Mouse (Mus musculus) macrophage (primary cell): Measurements from ENCODE around the gene Naa16. TPM values are rescaled to one million over a fixed set of nuclear protein-coding genes. Genes with fewer than 3 reads are reported as not detected.

ENCODE experiments used
- H3K27ac ChIP-seq: fragments of 350-480 bp; formaldehyde crosslinking; 2 replicates; pipeline ENCODE4 v1.9.0; 2021
- H3K36me3 ChIP-seq: fragments of 350-480 bp; formaldehyde crosslinking; 2 replicates; pipeline ENCODE4 v1.9.0; 2021; ENCODE audit errors: inconsistent target
- H3K4me3 ChIP-seq: fragments of 350-480 bp; formaldehyde crosslinking; 2 replicates; pipeline ENCODE4 v1.9.0; 2021; ENCODE audit errors: inconsistent target
- H3K79me2 ChIP-seq: fragments of 350-480 bp; formaldehyde crosslinking; 2 replicates; pipeline ENCODE4 v1.9.0; 2021; ENCODE audit errors: inconsistent target
- WGBS: methylation state at CpG from one replicate; pipeline ENCODE4 v1.1.7; 2026; ENCODE audit warnings: inconsistent platforms; ENCODE audit not compliant: missing documents; 5-methylcytosine and 5-hydroxymethylcytosine counted together
- polyA plus RNA-seq: library from polyadenylated mRNA; stranded (reverse); fragments of 250-400 nt; gene quantifications from 3 replicates; pipeline ENCODE4 v1.2.4, GENCODE M21; 2018; ENCODE audit warnings: inconsistent platforms

Gene Naa16
- polyA plus RNA-seq, 1 experiment from 2014 or later = 10.7 TPM

DNA sequence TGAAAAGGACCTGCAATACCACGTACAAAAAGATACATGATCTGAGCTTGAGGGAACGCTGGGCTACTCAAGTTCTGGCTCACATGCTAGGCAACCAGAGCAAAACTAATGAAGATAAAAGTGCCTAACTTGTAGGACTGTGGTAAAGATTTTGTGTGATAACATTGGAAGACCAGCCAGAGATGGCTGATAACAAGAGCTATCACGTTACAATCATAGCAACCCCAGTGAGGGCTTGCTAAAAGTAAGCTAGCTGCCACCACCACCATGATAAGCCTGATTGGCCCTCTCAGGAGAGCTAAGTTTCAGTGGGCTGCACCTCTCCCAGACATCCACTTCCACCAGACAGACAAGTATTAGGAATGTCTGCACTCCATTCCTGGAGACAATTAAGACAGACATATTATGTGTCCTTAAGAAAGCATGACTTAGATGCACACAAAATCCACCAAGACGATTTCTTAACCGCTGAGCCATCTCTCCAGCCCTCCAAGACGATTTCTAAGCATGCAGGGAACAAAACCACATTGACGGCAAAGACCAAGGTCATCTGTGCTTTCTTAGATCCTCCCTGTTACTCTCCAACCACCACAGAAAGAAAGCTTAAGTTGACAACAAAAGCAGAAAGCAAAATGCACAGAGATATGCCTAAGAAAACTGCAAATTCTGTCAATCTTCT is 92.1 kb downstream of the Naa16 start:
- H3K27ac ChIP-seq = no peak overlapping the region
- H3K79me2 ChIP-seq = no peaks in the 10 kb centered on the region
- H3K4me3 ChIP-seq = no peak overlapping the region
- 81% methylated on average over 7 of the region's 7 CpGs for WGBS
- no peaks in the 10 kb centered on the region for H3K36me3 ChIP-seq

DNA sequence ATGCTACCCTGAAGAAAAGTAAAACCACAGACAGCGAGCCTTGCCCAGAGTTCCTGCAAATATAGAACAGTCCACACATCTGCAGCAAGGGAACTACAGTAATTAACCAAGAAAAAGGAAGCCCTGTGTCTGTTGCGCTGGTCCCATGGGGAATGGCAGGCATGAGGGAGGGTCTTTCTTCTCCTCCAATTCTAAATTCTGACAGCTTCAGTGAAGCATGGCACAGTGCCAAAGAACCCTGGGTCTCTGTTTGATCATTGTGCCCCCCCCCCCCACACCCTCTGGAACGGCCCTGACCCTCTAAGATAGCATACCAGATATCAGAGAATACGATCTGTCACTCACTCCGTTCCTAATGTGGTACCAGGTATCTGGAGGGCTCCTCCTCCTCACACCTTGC is 93.7 kb downstream of the Naa16 start:
- 52% methylated on average over 5 of the region's 5 CpGs for WGBS
- no peaks in the 10 kb centered on the region for H3K79me2 ChIP-seq
- H3K27ac ChIP-seq = no peak overlapping the region
- H3K4me3 ChIP-seq = no peak overlapping the region
- no peaks in the 10 kb centered on the region for H3K36me3 ChIP-seq

DNA sequence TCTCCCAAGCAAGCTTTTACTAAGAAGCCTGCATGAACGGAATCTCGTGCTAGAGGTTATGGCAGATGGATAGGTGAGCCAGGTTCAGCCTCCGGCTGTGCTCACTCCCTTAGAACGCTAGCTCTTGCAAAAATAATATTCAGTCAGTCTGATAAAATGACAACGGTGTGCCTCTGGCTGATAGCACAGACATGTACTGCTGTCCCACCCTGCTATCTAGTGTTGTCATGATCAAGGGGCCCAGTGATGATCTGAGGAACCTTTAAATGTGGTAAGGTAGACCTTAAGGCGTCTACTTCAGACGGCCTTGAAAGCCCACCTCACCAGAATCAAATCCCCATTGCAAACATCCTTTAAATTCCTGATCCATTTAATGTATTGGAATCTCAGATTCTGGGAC is 94.4 kb downstream of the Naa16 start:
- Histone ChIP-seq H3K79me2 (no peaks in the 10 kb centered on the region), H3K4me3 (no peak overlapping the region), H3K27ac (no peak overlapping the region), H3K36me3 (no peaks in the 10 kb centered on the region)
- 88% methylated on average over 7 of the region's 7 CpGs for WGBS

DNA sequence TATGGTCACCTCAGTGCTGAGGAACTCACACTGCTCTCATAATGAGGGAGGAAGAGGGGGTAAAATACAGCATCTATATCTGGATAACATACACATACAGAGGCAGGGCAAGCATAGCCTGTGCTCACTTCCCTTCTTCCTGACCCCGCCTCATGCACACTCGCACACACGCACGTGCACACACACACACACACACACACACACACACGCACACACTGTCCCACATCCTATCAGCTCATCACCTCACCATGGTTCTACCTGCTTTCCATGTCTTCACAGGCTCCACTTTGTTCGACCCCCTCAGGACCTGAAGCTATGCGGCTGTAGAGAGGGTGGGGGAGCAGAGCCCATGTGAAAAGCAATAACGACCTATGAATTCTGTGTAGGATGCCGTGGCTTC is 95.0 kb downstream of the Naa16 start:
- Histone ChIP-seq H3K79me2 (no peaks in the 10 kb centered on the region), H3K4me3 (no peak overlapping the region), H3K27ac (no peak overlapping the region), H3K36me3 (no peaks in the 10 kb centered on the region)
- 90% methylated on average over 8 of the region's 9 CpGs for WGBS

DNA sequence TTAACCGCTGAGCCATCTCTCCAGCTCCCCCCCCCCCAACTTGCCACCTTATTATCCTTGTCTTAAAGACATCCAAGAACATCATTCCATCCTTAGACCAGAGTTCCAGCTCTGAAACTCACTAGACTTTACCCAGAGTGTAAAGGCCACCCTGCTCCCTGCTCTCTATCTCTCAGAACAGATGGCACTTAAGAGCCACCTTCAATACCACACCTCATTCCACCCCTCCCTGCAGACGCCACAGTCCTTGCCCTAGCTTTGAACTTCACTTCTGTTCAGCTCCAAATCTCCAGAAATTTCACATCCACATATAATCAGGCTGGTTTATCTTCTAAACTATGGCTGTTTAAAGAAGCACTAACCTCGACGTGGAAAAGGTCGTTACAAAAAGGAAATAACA is 95.6 kb downstream of the Naa16 start:
- no peaks in the 10 kb centered on the region for H3K36me3 ChIP-seq
- no peaks in the 10 kb centered on the region for H3K79me2 ChIP-seq
- no peak overlapping the region for H3K4me3 ChIP-seq
- H3K27ac ChIP-seq = no peak overlapping the region
- WGBS = 68% methylated on average over 5 of the region's 5 CpGs

DNA sequence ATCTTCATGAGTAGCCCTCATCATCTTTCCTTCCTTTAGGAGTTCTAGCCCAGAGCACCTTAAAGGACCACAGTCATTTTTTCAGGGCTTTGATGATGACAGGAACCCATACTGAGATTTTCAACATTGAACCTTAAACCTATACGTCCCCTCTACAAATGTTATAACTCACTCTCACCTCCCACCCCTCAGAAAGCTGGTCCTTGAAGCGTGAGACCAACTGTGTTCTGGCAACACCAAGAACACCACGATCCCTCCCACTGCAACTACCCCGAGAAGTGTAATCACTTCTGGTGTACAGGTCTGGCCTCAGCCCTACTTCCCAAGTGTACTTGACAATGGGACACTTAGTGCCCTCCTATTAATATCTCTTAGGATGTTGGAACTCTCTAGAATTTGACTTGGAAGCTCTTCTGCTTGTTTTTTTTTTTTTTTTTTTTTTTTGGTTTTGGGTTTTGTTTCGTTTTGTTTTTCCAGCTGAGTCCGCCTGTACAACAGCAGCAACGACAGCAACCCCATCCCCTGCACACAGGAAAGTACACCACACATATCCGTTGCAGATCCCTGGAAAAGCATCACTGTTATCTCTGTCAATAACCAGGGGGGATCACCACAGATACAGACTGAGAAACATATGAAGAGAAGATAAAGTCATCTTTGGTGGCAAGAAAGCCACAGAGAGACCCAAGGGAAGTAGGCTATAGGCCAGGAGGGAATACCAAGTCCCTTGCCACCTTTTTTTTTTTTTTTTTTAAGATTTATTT is 96.3 kb downstream of the Naa16 start:
- no peak overlapping the region for H3K4me3 ChIP-seq

DNA sequence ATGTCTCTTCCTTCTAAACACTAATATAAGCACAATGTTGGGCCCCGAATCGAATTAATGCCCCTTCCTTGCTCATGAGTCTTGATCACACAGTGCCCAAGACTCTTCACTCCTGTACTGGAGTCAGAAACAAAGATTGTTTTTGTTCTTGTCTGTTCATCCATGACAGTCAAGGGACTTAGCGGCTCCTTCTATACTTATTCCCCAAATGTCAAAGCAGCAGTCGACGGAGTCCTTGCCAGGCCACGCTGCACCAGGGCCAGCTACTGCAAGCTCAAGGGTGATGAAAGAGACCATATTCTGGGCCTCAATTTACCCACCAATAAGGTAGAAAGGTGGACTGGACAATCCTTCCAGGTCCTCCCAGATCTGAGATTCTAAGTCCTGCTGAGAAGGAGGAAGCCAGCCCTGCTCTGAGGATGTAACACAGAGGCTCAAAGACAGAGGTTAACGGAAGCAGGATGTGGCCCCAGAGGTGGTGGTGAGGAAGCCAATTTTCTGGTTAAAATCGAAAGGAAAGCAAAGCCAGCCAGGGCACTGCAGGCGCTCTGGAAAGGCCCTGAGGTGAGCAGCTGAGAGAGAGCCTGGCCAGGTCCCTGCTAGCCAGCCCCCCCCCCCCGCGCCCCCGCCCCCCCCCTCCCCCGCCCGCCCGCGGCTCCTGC is 97.3 kb downstream of the Naa16 start:
- no peak overlapping the region for H3K4me3 ChIP-seq

More for the DNA sequence above, 96.3 kb downstream of the Naa16 start:
- no peaks in the 10 kb centered on the region for H3K79me2 ChIP-seq
- WGBS = 84% methylated on average over 5 of the region's 8 CpGs
- no peaks in the 10 kb centered on the region for H3K36me3 ChIP-seq
- no peak overlapping the region for H3K27ac ChIP-seq

DNA sequence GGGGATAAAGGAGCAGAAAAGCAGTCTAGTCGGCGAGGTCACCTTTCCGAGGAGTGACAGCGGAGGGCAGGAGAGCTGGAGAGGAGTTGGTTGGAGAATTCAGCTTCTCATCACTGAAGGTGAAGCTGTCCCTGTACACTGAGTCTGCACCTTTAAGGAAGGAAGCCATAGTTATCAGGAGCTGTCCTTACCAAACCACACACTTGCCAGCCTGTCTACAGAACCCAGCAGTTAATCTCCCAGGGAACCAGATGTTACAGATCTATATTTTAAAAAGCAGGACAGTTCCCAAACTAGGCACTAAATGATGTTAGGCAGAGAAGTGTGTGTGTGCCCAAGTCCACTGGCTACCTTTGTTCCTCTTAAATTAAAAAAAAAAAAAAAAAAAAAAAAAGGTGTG is 98.9 kb downstream of the Naa16 start:
- WGBS = 97% methylated on average over 4 of the region's 4 CpGs
- H3K27ac ChIP-seq = no peak overlapping the region
- H3K36me3 ChIP-seq = no peaks in the 10 kb centered on the region
- H3K4me3 ChIP-seq = no peak overlapping the region
- H3K79me2 ChIP-seq = no peaks in the 10 kb centered on the region

More for the DNA sequence above, 97.3 kb downstream of the Naa16 start:
- no peak overlapping the region for H3K27ac ChIP-seq
- WGBS = 43% methylated on average over 14 of the region's 16 CpGs
- H3K36me3 ChIP-seq = no peaks in the 10 kb centered on the region
- no peaks in the 10 kb centered on the region for H3K79me2 ChIP-seq

DNA sequence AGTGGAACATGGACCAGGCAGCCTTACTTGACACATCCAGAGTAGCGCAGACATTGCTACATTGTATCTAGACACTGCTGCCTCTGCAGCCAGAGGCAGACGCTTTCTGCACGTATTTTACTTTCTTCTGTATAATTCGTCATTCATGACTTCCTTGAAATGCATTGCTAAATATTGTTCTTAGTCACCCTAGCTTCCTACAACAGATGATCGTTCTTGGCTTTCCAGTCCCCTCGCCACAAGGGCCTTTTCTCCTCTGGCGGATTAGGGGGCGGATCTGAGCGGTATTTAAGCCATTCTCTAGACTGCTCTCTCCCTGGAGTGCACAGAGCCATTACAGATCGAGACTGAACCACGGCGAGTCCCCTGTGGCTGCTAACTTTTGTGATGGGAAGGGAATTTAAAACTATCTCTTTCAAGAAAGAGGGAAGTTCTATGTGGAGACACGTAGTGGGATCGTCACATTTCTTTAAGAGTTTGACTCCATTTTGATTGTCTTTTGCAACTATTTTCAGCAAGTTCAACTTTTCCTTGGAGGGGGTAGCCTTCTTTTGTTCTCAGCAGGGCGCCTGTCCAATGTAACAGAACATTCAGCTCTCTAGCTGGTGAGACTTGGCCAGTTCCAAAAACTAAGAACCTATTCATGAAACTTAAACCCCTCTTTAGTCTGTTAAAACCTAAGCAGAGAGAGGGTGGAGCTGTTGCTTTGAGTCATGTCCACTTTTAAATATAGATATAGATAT is 99.7 kb downstream of the Naa16 start:
- WGBS = 54% methylated on average over 15 of the region's 15 CpGs
- H3K36me3 ChIP-seq = no peaks in the 10 kb centered on the region
- no peaks in the 10 kb centered on the region for H3K79me2 ChIP-seq
- no peak overlapping the region for H3K4me3 ChIP-seq
- no peak overlapping the region for H3K27ac ChIP-seq

DNA sequence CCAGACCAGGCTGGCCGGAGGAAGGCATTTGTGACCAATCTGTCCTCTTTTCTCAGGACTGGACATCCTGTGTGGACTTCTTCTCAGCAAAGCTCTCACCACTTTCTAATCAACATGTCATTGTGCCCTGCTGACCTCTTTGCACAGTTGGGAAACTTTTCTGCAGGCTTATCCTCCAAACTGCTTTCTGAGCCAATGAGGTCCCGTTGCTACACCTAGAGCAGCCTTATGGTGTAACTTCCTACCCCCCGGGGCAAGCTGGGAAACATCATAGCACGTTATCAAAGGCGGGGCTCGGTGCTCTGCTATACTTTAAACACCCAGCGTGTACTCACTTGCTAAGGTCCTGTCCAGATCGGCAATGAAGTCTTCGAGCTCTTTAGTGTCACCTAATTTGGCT is 100.7 kb downstream of the Naa16 start:
- Histone ChIP-seq H3K27ac (no peak overlapping the region), H3K36me3 (no peaks in the 10 kb centered on the region), H3K79me2 (no peaks in the 10 kb centered on the region), H3K4me3 (no peak overlapping the region)
- 65% methylated on average over 9 of the region's 9 CpGs for WGBS

DNA sequence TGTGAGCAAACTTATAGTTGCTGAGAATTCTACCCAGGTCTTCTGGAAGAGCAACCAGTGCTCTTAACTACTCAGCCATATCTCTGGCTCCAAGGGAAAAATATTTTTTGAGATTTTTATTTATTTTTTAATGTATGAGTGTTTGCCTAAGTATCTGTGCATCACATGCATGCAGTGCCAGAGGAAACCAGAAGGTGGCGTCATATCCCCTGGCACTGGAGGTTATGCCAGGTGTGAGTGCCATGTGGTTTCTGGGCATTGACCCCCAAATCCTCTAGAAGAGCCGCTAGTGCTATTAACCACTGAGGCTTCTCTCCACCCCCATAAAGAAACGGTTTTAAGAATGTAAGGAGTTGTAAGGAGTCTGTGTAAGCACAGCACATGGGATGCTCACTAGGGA is 102.3 kb downstream of the Naa16 start:
- WGBS = 74% methylated on average over 3 of the region's 3 CpGs

DNA sequence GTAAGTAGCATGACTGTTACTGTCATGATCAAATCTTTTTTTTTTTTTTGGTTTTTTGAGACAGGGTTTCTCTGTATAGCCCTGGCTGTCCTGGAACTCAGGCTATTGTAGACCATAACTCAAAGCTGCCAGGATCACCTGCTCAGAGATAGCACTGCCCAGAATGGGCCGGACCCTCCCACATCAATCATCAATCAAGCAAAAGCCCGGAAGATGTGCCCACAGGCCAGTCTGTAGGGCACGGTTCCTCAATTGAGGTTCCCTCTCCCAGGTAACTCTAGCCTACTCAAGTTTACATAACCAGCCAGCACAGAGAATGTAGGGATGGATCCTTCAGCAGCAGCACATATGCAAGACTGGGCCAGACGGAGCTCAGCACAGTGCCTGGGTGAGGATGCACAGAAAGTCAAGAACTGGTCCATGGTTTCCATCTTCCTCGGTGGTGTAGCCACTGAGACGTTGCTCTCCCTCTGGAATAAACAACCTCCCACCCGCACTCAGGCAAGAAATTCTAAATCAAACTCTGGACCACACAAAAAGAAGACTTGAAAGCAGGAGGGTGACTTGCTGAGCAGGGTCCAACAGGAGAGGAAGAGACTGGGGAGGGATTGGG is 103.2 kb downstream of the Naa16 start:
- WGBS = 77% methylated on average over 7 of the region's 7 CpGs
- Histone ChIP-seq H3K27ac (no peak overlapping the region), H3K4me3 (no peak overlapping the region), H3K36me3 (no peaks in the 10 kb centered on the region), H3K79me2 (no peaks in the 10 kb centered on the region)

More for the DNA sequence above, 102.3 kb downstream of the Naa16 start:
- no peaks in the 10 kb centered on the region for H3K79me2 ChIP-seq
- no peak overlapping the region for H3K4me3 ChIP-seq
- no peak overlapping the region for H3K27ac ChIP-seq
- no peaks in the 10 kb centered on the region for H3K36me3 ChIP-seq

DNA sequence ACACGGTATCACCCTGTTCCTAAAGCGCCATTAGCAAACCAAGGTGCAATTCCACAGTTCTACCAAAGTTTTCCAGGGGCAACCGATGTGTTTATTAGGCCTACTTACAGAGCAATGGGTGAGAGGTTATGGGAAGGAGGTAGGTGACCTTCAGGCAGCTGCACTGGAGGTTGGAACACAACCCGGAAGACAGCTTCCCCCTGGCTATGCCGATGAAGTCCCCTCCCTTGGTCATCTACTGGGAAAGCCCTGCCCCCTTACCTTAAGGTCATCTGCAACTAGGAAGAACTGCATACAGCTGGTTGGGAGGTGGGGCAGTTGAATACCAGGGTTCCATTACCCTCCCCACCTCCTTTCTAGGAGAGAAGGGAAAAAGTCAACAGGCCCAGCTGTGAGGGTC is 105.0 kb downstream of the Naa16 start:
- 98% methylated on average over 5 of the region's 5 CpGs for WGBS
- H3K4me3 ChIP-seq = no peak overlapping the region
- H3K27ac ChIP-seq = no peak overlapping the region
- no peaks in the 10 kb centered on the region for H3K36me3 ChIP-seq
- H3K79me2 ChIP-seq = no peaks in the 10 kb centered on the region

DNA sequence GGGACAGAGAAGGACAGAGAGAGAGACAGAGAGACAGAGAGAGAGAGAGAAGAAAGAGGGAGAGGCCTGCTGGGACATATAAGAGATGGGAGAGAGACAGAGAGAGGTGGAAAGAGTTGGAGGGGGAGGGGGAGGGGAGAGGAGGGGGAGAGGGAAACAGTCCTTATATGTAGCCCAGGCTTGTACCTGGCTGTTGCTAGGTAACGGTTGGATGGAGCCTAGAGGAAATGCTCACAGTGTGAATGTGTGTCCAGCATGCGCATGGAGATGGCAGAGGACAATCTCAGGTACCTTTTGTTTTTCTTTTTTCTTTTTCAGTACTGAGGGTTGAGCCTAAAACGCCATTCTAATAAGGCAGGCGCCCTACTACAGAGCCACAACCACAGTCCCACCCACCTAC is 106.0 kb downstream of the Naa16 start:
- Histone ChIP-seq H3K4me3 (no peak overlapping the region), H3K36me3 (no peaks in the 10 kb centered on the region), H3K79me2 (no peaks in the 10 kb centered on the region), H3K27ac (no peak overlapping the region)
- 95% methylated on average over 4 of the region's 4 CpGs for WGBS
